Mouse (Mus musculus) heart, postnatal 4 days (tissue): ENCODE data around the gene Ppil2. TPM values are rescaled to one million over a fixed set of nuclear protein-coding genes. Genes with fewer than 3 reads are reported as not detected.

Experiments used
- microRNA-seq, 2 experiments: library from miRNA; unstranded; fragments of <30 nt; microRNA quantifications; one replicate each; pipeline ENCODE4 v1.2.0; 2021 to 2022
- total RNA-seq, 2 experiments: library from RNA; stranded (reverse); gene quantifications; 2 replicates each; pipeline ENCODE4 v1.2.3; 2021

Ppil2 gene
- total RNA-seq, 2 experiments from 2014 or later: 49.0 to 52.5 TPM

Small RNAs within 50 kb of the gene (microRNA-seq; reads per million reads assigned to microRNA genes)
- gene Mir130b (1,079 to 1,230 reads per million in 2 experiments), gene Mir301b (22.3 to 40.1 reads per million in 2 experiments)

Other genes starting within 250 kb of the Ppil2 start
- not detected for gene Igll1, start 247.3 kb downstream of the Ppil2 start, total RNA-seq
- 10 to 100 TPM; 42.4 to 47.5 TPM for gene Top3b, start 240.5 kb downstream of the Ppil2 start, total RNA-seq
- not detected for gene Vpreb1, start 240.4 kb downstream of the Ppil2 start, total RNA-seq
- 10 to 100 TPM; 40.5 to 48.0 TPM for gene Ppm1f, start 214.8 kb downstream of the Ppil2 start, total RNA-seq
- gene Mapk1, start 127.9 kb downstream of the Ppil2 start, total RNA-seq: 100 to 1,000 TPM; 128 to 135 TPM
- gene Ypel1, start 41.6 kb downstream of the Ppil2 start, total RNA-seq: 1 to 10 TPM; 6.3 to 6.9 TPM
- gene 2610318N02Rik, start 13.9 kb upstream of the Ppil2 start, total RNA-seq: 1 to 10 TPM; 4.1 to 4.3 TPM
- gene Sdf2l1, start 21.1 kb upstream of the Ppil2 start, total RNA-seq: 10 to 100 TPM in 1 of 2 experiments, 1 to 10 TPM in 1; 8.2 to 10.5 TPM
- 1 to 10 TPM; 1.9 to 2.9 TPM for gene Ydjc, start 33.4 kb upstream of the Ppil2 start, total RNA-seq
- under 1 TPM; 0.26 to 0.32 TPM for gene Ccdc116, start 36.0 kb upstream of the Ppil2 start, total RNA-seq
- 100 to 1,000 TPM; 154 to 157 TPM for gene Ube2l3, start 91.4 kb upstream of the Ppil2 start, total RNA-seq
- gene Rimbp3, start 97.3 kb upstream of the Ppil2 start, total RNA-seq: under 1 TPM; 0.43 TPM
- gene Hic2, start 122.3 kb upstream of the Ppil2 start, total RNA-seq: 1 to 10 TPM; 7.0 to 7.1 TPM
- gene Tmem191c, start 164.8 kb upstream of the Ppil2 start, total RNA-seq: 1 to 10 TPM; 6.3 to 7.9 TPM
- gene Serpind1, start 220.1 kb upstream of the Ppil2 start, total RNA-seq: 1 to 10 TPM; 3.3 to 3.7 TPM